Mouse (Mus musculus): ENCODE data around the gene Hlx. TPM values are rescaled to one million over a fixed set of nuclear protein-coding genes. Genes with fewer than 3 reads are reported as not detected.
A peak's percentile ranks its signal among the peaks of the same experiment; 100 is the strongest.

Hlx gene
- polyA plus RNA-seq, 1 experiment from 2014 or later = 12.7 TPM

GRCm38 (mm10) chr1:184717691-184718200, 14.7 kb downstream of the Hlx start:
- Histone ChIP-seq H3K4me3 (replicated peaks; ENCODE audit: low read depth, low read length) (0 out of 2 replicates have a peak overlapping the region, but pooled peaks have one; percentile 6), H3K9ac (ENCODE audit: low read depth, low read length) (no peak overlapping the region), H3K36me3 (ENCODE audit: insufficient read depth, low read length) (no peaks in the 10 kb centered on the region), H3K27me3 (ENCODE audit: insufficient read depth, low read length) (peaks cover 67% of the 10 kb centered on the region), H3K4me1 (replicated peaks; ENCODE audit: insufficient read depth, low read length) (no peaks in the 10 kb centered on the region; the same call in 1 of the 2 replicates), H3K9me3 (replicated peaks; ENCODE audit: low read length) (no peaks in the 10 kb centered on the region), H3K4me2 (ENCODE audit: low read length) (no peak overlapping the region), H3K27ac (no peak overlapping the region)
- ATAC-seq (replicated peaks; ENCODE audit: low FRiP score, low read depth) (no peak), DNase-seq (ENCODE audit: low spot score) (no peak)
- WGBS = 4% methylated on average over 12 of the region's 12 CpGs
- TF ChIP-seq CTCF (IDR thresholded peaks at IDR 0.05; ENCODE audit: low read depth) = no peak

- no peak overlapping the region for H3K27ac ChIP-seq
- no peak for DNase-seq (ENCODE audit: low spot score)
- 4% methylated on average over 18 of the region's 18 CpGs for WGBS
Measured at GRCm38 (mm10) chr1:184717016-184717568, 15.3 kb downstream of the Hlx start.

GRCm38 (mm10) chr1:184716117-184716516, 16.3 kb downstream of the Hlx start:
- no peak overlapping the region for H3K4me3 ChIP-seq (replicated peaks; ENCODE audit: low read depth, low read length)
- H3K36me3 ChIP-seq (ENCODE audit: insufficient read depth, low read length) = no peaks in the 10 kb centered on the region
- no peak for TF ChIP-seq CTCF (IDR thresholded peaks at IDR 0.05; ENCODE audit: low read depth)
- no peak for DNase-seq (ENCODE audit: low spot score)
- no peak for ATAC-seq (replicated peaks; ENCODE audit: low FRiP score, low read depth)
- H3K4me2 ChIP-seq (ENCODE audit: low read length) = no peak overlapping the region
- H3K27me3 ChIP-seq (ENCODE audit: insufficient read depth, low read length) = peaks cover 54% of the 10 kb centered on the region
- 9% methylated on average over 6 of the region's 6 CpGs for WGBS
- no peaks in the 10 kb centered on the region for H3K9me3 ChIP-seq (replicated peaks; ENCODE audit: low read length)
- H3K9ac ChIP-seq (ENCODE audit: low read depth, low read length) = no peak overlapping the region
- no peaks in the 10 kb centered on the region; the same call in 1 of the 2 replicates for H3K4me1 ChIP-seq (replicated peaks; ENCODE audit: insufficient read depth, low read length)
- H3K27ac ChIP-seq = no peak overlapping the region

More at GRCm38 (mm10) chr1:184717016-184717568, 15.3 kb downstream of the Hlx start:
- Histone ChIP-seq H3K9ac (ENCODE audit: low read depth, low read length) (no peak overlapping the region), H3K4me1 (replicated peaks; ENCODE audit: insufficient read depth, low read length) (no peaks in the 10 kb centered on the region; the same call in 1 of the 2 replicates), H3K4me3 (replicated peaks; ENCODE audit: low read depth, low read length) (no peak overlapping the region), H3K4me2 (ENCODE audit: low read length) (no peak overlapping the region), H3K27me3 (ENCODE audit: insufficient read depth, low read length) (peaks cover 60% of the 10 kb centered on the region), H3K36me3 (ENCODE audit: insufficient read depth, low read length) (no peaks in the 10 kb centered on the region), H3K9me3 (replicated peaks; ENCODE audit: low read length) (no peaks in the 10 kb centered on the region)
- no peak for TF ChIP-seq CTCF (IDR thresholded peaks at IDR 0.05; ENCODE audit: low read depth)
- ATAC-seq (replicated peaks; ENCODE audit: low FRiP score, low read depth) = no peak

- WGBS = 24% methylated on average over 6 of the region's 6 CpGs
- ATAC-seq (replicated peaks; ENCODE audit: low FRiP score, low read depth) = no peak
- Histone ChIP-seq H3K9me3 (replicated peaks; ENCODE audit: low read length) (no peaks in the 10 kb centered on the region), H3K27me3 (ENCODE audit: insufficient read depth, low read length) (peaks cover 50% of the 10 kb centered on the region), H3K4me1 (replicated peaks; ENCODE audit: insufficient read depth, low read length) (no peaks in the 10 kb centered on the region; the same call in 1 of the 2 replicates), H3K36me3 (ENCODE audit: insufficient read depth, low read length) (no peaks in the 10 kb centered on the region), H3K4me2 (ENCODE audit: low read length) (no peak overlapping the region), H3K4me3 (replicated peaks; ENCODE audit: low read depth, low read length) (no peak overlapping the region), H3K27ac (no peak overlapping the region), H3K9ac (ENCODE audit: low read depth, low read length) (no peak overlapping the region)
- DNase-seq (ENCODE audit: low spot score) = no peak
- TF ChIP-seq CTCF (IDR thresholded peaks at IDR 0.05; ENCODE audit: low read depth) = no peak
Measured at GRCm38 (mm10) chr1:184715693-184716092, 16.7 kb downstream of the Hlx start.

- no peak for TF ChIP-seq CTCF (IDR thresholded peaks at IDR 0.05; ENCODE audit: low read depth)
- Histone ChIP-seq H3K27me3 (ENCODE audit: insufficient read depth, low read length) (peaks cover 39% of the 10 kb centered on the region), H3K36me3 (ENCODE audit: insufficient read depth, low read length) (no peaks in the 10 kb centered on the region), H3K27ac (no peak overlapping the region), H3K4me2 (ENCODE audit: low read length) (no peak overlapping the region), H3K4me3 (replicated peaks; ENCODE audit: low read depth, low read length) (no peak overlapping the region), H3K9ac (ENCODE audit: low read depth, low read length) (no peak overlapping the region), H3K9me3 (replicated peaks; ENCODE audit: low read length) (no peaks in the 10 kb centered on the region), H3K4me1 (replicated peaks; ENCODE audit: insufficient read depth, low read length) (no peaks in the 10 kb centered on the region; the same call in 1 of the 2 replicates)
- DNase-seq (ENCODE audit: low spot score) = no peak
- 20% methylated on average over 3 of the region's 3 CpGs for WGBS
- no peak for ATAC-seq (replicated peaks; ENCODE audit: low FRiP score, low read depth)
Measured at GRCm38 (mm10) chr1:184714515-184714914, 17.9 kb downstream of the Hlx start.

- Histone ChIP-seq H3K27ac (no peak overlapping the region), H3K9me3 (replicated peaks; ENCODE audit: low read length) (no peaks in the 10 kb centered on the region), H3K4me1 (replicated peaks; ENCODE audit: insufficient read depth, low read length) (no peaks in the 10 kb centered on the region; the same call in 1 of the 2 replicates), H3K9ac (ENCODE audit: low read depth, low read length) (no peak overlapping the region), H3K27me3 (ENCODE audit: insufficient read depth, low read length) (peaks cover 35% of the 10 kb centered on the region), H3K4me3 (replicated peaks; ENCODE audit: low read depth, low read length) (no peak overlapping the region), H3K4me2 (ENCODE audit: low read length) (no peak overlapping the region), H3K36me3 (ENCODE audit: insufficient read depth, low read length) (no peaks in the 10 kb centered on the region)
- no peak for TF ChIP-seq CTCF (IDR thresholded peaks at IDR 0.05; ENCODE audit: low read depth)
- no peak for ATAC-seq (replicated peaks; ENCODE audit: low FRiP score, low read depth)
- WGBS = 55% methylated on average over 5 of the region's 5 CpGs
- DNase-seq (ENCODE audit: low spot score) = no peak
Measured at GRCm38 (mm10) chr1:184713716-184714115, 18.7 kb downstream of the Hlx start.

Measured in kidney, postnatal 0 days (tissue).